ENCODE assay signal across 11 mouse cellular contexts in genomic region chr17:85087591-85087990, GRCm38 (mm10). TPM values are rescaled to one million over a fixed set of nuclear protein-coding genes. Genes with fewer than 3 reads are reported as not detected.
DNase-seq lines count a peak whose midpoint lies in the region; TF ChIP-seq lines count a peak whose summit lies in the region.
"Had no signal": no experiment of that assay in that cellular context is flagged by ENCODE, and none has a peak within 500 bp of the region (broad histone marks: within the 10 kb centered on the region; RNA-seq: fewer than 3 reads in every experiment).

No protein-coding gene starts in this region.

- H3K36me3 ChIP-seq in heart, embryonic 10.5 days = 0 out of 2 replicates have a peak, but pooled peaks cover 2% of the 10 kb centered on the region
- H3K36me3 ChIP-seq: liver, embryonic 13.5 days had no signal

- H3K27me3 ChIP-seq in heart, embryonic 10.5 days (ENCODE audit: insufficient read depth, poor library complexity, severe bottlenecking) = no peaks in the 10 kb centered on the region
- H3K27me3 ChIP-seq: hindbrain, embryonic 13.5 days; liver, embryonic 13.5 days had no signal

- H3K27ac ChIP-seq in layer of hippocampus, adult 2 months = 0 out of 2 replicates have a peak overlapping the region, but pooled peaks have one; percentile 23
- no peak overlapping the region for H3K27ac ChIP-seq in heart, embryonic 10.5 days
- H3K27ac ChIP-seq: hindbrain, embryonic 13.5 days; liver, embryonic 13.5 days had no signal

- peak overlapping the region; percentile 85; the same call in 1 of the 2 replicates for H3K4me3 ChIP-seq in layer of hippocampus, adult 2 months
- no peak overlapping the region for H3K4me3 ChIP-seq in heart, embryonic 10.5 days
- H3K4me3 ChIP-seq: hindbrain, embryonic 13.5 days; liver, embryonic 13.5 days had no signal

- no peaks in the 10 kb centered on the region for H3K9me3 ChIP-seq in heart, embryonic 10.5 days
- H3K9me3 ChIP-seq: hindbrain, embryonic 13.5 days; liver, embryonic 13.5 days had no signal

- WGBS in heart, embryonic 10.5 days = 79% methylated on average over 5 of the region's 5 CpGs

- TF ChIP-seq CTCF in layer of hippocampus, adult 2 months (conservative IDR thresholded peaks at IDR 0.05) = no peak

- DNase-seq in layer of hippocampus, adult 2 months (ENCODE audit: low spot score in 2 of 2) = no peak
- no peak for DNase-seq in layer of hippocampus, adult 9-10 months (ENCODE audit: low spot score)
- peak; percentile 78 to 80 for DNase-seq in cerebellum, postnatal 14 days
- DNase-seq in heart, embryonic 10.5 days (ENCODE audit: low spot score) = peak; percentile 66
- DNase-seq in skeletal muscle tissue, adult 2 months (ENCODE audit: low read depth, low spot score) = peak; percentile 84
- DNase-seq in ovary, postnatal 14 days (ENCODE audit: low spot score) = no peak
- no peak for DNase-seq in left cerebral cortex, adult 9 months (ENCODE audit: low spot score in 2 of 2)
- DNase-seq: kidney, adult 2 months; liver, embryonic 13.5 days; right cerebral cortex, adult 18-20 months had no signal

- H3K4me1 ChIP-seq in heart, embryonic 10.5 days = peaks cover 24% of the 10 kb centered on the region; the same call in 1 of the 2 replicates

RNA-seq across cellular contexts. Expression of gene Prepl, which starts 2.5 kb away (rescaled TPM):
- total RNA-seq in layer of hippocampus, adult 2 months (2021) = 100 to 1,000 TPM; 347 to 374 TPM
- 21.8 and 27.3 TPM in 2 replicates for polyA plus RNA-seq in heart, embryonic 10.5 days (2016; fragmentation: Nextera tagmentation; extraction: Ambion mirVana)

RNA-seq across cellular contexts. Expression of gene Camkmt, which starts 2.8 kb away (rescaled TPM):
- 10 to 100 TPM; 13.1 to 13.6 TPM for total RNA-seq in layer of hippocampus, adult 2 months (2021)
- polyA plus RNA-seq in heart, embryonic 10.5 days (2016; fragmentation: Nextera tagmentation; extraction: Ambion mirVana) = 7.7 and 8.4 TPM in 2 replicates

RNA-seq across cellular contexts. Expression of gene Slc3a1, which starts 59.4 kb away (rescaled TPM):
- total RNA-seq in layer of hippocampus, adult 2 months (2021) = under 1 TPM; 0.15 TPM
- 0.09 and 0.33 TPM in 2 replicates for polyA plus RNA-seq in heart, embryonic 10.5 days (2016; fragmentation: Nextera tagmentation; extraction: Ambion mirVana)

Comparison
In these comparisons a context has a peak if more than half of its experiments do, and no peak if none do; other contexts are left out.
1. DNase-seq: peak in cerebellum, postnatal 14 days (2 of 2), heart, embryonic 10.5 days (single experiment) and skeletal muscle tissue, adult 2 months (single experiment); none in layer of hippocampus, adult 2 months (0 of 2), layer of hippocampus, adult 9-10 months (single experiment), ovary, postnatal 14 days (single experiment) and left cerebral cortex, adult 9 months (0 of 2).